Mouse (Mus musculus): ENCODE measurements around the gene Ctnna3.
"Not testable (repeated sequence)": the region's sequence is repeated elsewhere in the genome, so short reads cannot be mapped to it uniquely, and the experiment has no call there.

The Ctnna3 gene

DNA sequence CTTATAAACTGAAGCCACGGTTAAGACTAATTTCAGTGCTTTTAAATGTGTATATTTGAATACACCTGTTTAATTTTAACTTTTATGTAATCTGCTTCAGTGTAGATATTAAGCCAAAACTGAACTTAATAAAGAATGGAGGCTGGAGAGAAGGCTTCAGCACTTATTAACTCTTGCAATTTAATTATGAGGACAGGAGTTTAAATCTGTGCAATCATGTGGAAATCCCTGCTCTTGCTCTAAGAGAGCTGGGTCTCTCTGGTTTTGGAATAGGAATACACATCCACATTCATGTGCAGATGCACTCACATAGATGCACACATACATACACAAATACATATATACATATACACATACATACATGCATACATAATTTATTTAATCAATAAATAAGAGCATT lies 1468.8 kb downstream of the Ctnna3 start:
- DNase-seq (ENCODE audit: low spot score): no peak

GRCm38 (mm10) chr10:64901726-64902125 lies 1471.8 kb downstream of the Ctnna3 start:
- DNase-seq (ENCODE audit: low spot score): no peak

DNA sequence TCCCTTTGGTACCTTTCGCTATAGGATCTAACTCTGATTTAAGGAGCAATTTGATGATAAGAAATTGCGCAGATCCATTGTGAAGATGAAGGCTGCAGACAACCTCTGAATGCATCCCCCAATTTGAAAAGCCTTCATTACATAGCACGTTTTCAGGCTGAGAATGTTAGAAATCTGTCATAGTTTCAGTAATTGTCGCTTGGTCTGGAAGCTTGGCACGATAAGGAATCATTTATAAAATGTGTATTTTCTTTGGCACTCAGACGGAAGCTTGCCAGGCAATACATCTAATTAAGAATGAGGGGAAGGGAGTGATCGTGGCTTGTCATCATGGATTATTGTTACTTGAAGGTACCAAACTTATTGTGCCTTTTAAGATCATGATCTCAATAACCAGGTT lies 1511.1 kb downstream of the Ctnna3 start:
- DNase-seq (ENCODE audit: low spot score): no peak

DNA sequence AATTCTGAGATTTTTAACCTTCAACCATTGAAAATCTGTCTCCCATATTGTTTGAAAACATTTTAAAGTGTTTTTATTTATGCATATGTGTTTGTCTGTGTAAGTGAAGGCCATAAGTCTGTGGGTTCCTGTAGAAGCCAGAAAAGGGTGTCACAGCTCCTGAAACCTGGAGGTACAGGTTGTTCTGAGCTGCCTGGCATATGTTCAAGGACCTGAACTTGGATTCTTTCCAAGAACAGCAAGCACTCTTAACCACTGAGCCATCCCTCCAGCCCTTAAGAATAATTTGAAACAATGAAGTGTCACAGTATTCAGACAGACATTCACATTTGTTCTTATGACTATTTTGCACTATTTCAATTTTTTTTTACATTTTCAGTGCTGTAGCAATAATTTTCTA lies 1528.5 kb downstream of the Ctnna3 start:
- DNase-seq (ENCODE audit: low spot score): no peak

DNA sequence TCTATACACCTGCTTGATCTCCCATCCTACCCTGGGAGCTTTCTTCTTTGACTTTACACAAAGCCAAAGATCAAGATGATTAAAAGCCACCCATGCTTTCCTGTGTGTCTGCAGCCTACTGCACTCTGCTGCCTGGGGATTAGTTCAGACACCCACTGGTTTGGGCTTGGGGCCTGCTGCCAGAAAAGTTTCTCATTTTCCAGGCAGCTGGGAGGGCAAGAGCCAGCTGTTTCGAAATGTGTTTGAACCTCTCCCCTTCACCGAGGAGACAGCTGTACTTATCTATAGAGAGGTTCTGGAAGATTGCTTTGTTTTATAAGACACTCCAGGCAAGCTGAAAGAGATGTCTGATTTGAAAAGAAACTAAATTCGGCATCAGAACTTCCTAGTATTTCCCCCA lies 1563.0 kb downstream of the Ctnna3 start:
- DNase-seq (ENCODE audit: low spot score): peak; percentile 9

- no peak for DNase-seq (ENCODE audit: low spot score)
These were observed 1583.6 kb downstream of the Ctnna3 start for GRCm38 (mm10) chr10:65013525-65013924.

GRCm38 (mm10) chr10:65022667-65023066 lies 1592.8 kb downstream of the Ctnna3 start:
- no peak for DNase-seq (ENCODE audit: low spot score)

- DNase-seq (ENCODE audit: low spot score): not testable (repeated sequence)
These were observed 1603.6 kb downstream of the Ctnna3 start for GRCm38 (mm10) chr10:65033516-65033915.
